Mouse (Mus musculus) heart, embryonic 10.5 days (tissue): ENCODE measurements around the gene Senp1. TPM values are rescaled to one million over a fixed set of nuclear protein-coding genes. Genes with fewer than 3 reads are reported as not detected.

Experiments used
- DNase-seq: peaks from one replicate; pipeline ENCODE4 v3.0.0-alpha.2; 2017; ENCODE audit warnings: low spot score
- H3K27ac ChIP-seq: fragments of 300-500 bp; sonication (generic); 2 replicates; pipeline ENCODE4 v1.5.1; 2016; ENCODE audit warnings: mild to moderate bottlenecking
- H3K27me3 ChIP-seq: fragments of 300-500 bp; sonication (generic); 2 replicates; pipeline ENCODE4 v1.6.1; 2016; ENCODE audit warnings: mild to moderate bottlenecking; ENCODE audit not compliant: poor library complexity, insufficient read depth, severe bottlenecking
- H3K36me3 ChIP-seq: fragments of 300-500 bp; sonication (generic); 2 replicates; pipeline ENCODE4 v1.6.1; 2016; ENCODE audit warnings: mild to moderate bottlenecking, moderate library complexity
- H3K4me1 ChIP-seq: fragments of 300-500 bp; sonication (generic); 2 replicates; pipeline ENCODE4 v1.6.1; 2016; ENCODE audit warnings: mild to moderate bottlenecking
- H3K4me3 ChIP-seq: fragments of 300-500 bp; sonication (generic); 2 replicates; pipeline ENCODE4 v1.5.1; 2016; ENCODE audit warnings: mild to moderate bottlenecking, moderate library complexity
- H3K9me3 ChIP-seq: fragments of 300-500 bp; sonication (generic); 2 replicates; pipeline ENCODE4 v1.6.1; 2016; ENCODE audit warnings: mild to moderate bottlenecking, moderate library complexity
- WGBS: fragments of 180-500 bp; shearing (Covaris S2); methylation state at CpG from one replicate; pipeline ENCODE4 v1.1.7; 2016; 5-methylcytosine and 5-hydroxymethylcytosine counted together
- polyA plus RNA-seq: library from polyadenylated mRNA; unstranded; fragments of >200 nt; fragmentation: Nextera tagmentation; extraction: Ambion mirVana; gene quantifications from 2 replicates; pipeline ENCODE4 v1.2.1, GENCODE M21; 2016

The Senp1 gene
- polyA plus RNA-seq, 1 experiment from 2014 or later = 30.5 TPM

- 26% methylated on average over 12 of the region's 12 CpGs for WGBS
- Histone ChIP-seq H3K27ac (peak overlapping the region; percentile 89), H3K9me3 (no peaks in the 10 kb centered on the region), H3K27me3 (0 out of 2 replicates have a peak, but pooled peaks cover 3% of the 10 kb centered on the region), H3K36me3 (no peaks in the 10 kb centered on the region), H3K4me1 (peaks cover 56% of the 10 kb centered on the region), H3K4me3 (peak overlapping the region; percentile 12; the same call in 1 of the 2 replicates)
- DNase-seq = no peak
These were observed 66.3 kb downstream of the Senp1 start for GRCm38 (mm10) chr15:98026967-98027904.

GRCm38 (mm10) chr15:98025611-98026010, 67.9 kb downstream of the Senp1 start:
- H3K27me3 ChIP-seq = 0 out of 2 replicates have a peak, but pooled peaks cover 3% of the 10 kb centered on the region
- no peak for DNase-seq
- H3K27ac ChIP-seq = peak overlapping the region; percentile 89
- 29% methylated on average over 4 of the region's 4 CpGs for WGBS
- H3K4me3 ChIP-seq = 0 out of 2 replicates have a peak overlapping the region, but pooled peaks have one; percentile 13
- peaks cover 53% of the 10 kb centered on the region for H3K4me1 ChIP-seq
- no peaks in the 10 kb centered on the region for H3K9me3 ChIP-seq
- H3K36me3 ChIP-seq = no peaks in the 10 kb centered on the region

- Histone ChIP-seq H3K4me3 (no peak overlapping the region), H3K27me3 (0 out of 2 replicates have a peak, but pooled peaks cover 3% of the 10 kb centered on the region), H3K36me3 (no peaks in the 10 kb centered on the region), H3K4me1 (peaks cover 46% of the 10 kb centered on the region), H3K27ac (no peak overlapping the region), H3K9me3 (no peaks in the 10 kb centered on the region)
- no peak for DNase-seq
- WGBS = 46% methylated on average over 3 of the region's 3 CpGs
These were observed 70.4 kb downstream of the Senp1 start for GRCm38 (mm10) chr15:98023137-98023536.

- no peak overlapping the region for H3K27ac ChIP-seq
- peaks cover 34% of the 10 kb centered on the region for H3K4me1 ChIP-seq
- no peaks in the 10 kb centered on the region for H3K9me3 ChIP-seq
- H3K4me3 ChIP-seq = no peak overlapping the region
- H3K36me3 ChIP-seq = no peaks in the 10 kb centered on the region
- DNase-seq = no peak
- H3K27me3 ChIP-seq = 0 out of 2 replicates have a peak, but pooled peaks cover 3% of the 10 kb centered on the region
- 50% methylated on average over 2 of the region's 2 CpGs for WGBS
These were observed 71.7 kb downstream of the Senp1 start for GRCm38 (mm10) chr15:98021886-98022285.

- H3K27ac ChIP-seq = no peak overlapping the region
- no peak overlapping the region for H3K4me3 ChIP-seq
- no peaks in the 10 kb centered on the region for H3K36me3 ChIP-seq
- WGBS = 61% methylated on average over 3 of the region's 3 CpGs
- no peaks in the 10 kb centered on the region for H3K9me3 ChIP-seq
- H3K4me1 ChIP-seq = peaks cover 8% of the 10 kb centered on the region; the same call in 1 of the 2 replicates
- no peaks in the 10 kb centered on the region for H3K27me3 ChIP-seq
- DNase-seq = no peak
These were observed 74.5 kb downstream of the Senp1 start for GRCm38 (mm10) chr15:98019047-98019446.

GRCm38 (mm10) chr15:98017925-98018324, 75.6 kb downstream of the Senp1 start:
- no peak for DNase-seq
- Histone ChIP-seq H3K4me1 (peaks cover 4% of the 10 kb centered on the region; the same call in 1 of the 2 replicates), H3K36me3 (no peaks in the 10 kb centered on the region), H3K4me3 (no peak overlapping the region), H3K9me3 (no peaks in the 10 kb centered on the region), H3K27me3 (no peaks in the 10 kb centered on the region), H3K27ac (no peak overlapping the region)
- WGBS = 80% methylated on average over 4 of the region's 4 CpGs

GRCm38 (mm10) chr15:98012810-98013209, 80.7 kb downstream of the Senp1 start:
- Histone ChIP-seq H3K36me3 (no peaks in the 10 kb centered on the region), H3K27ac (no peak overlapping the region), H3K9me3 (no peaks in the 10 kb centered on the region), H3K4me1 (peaks cover 16% of the 10 kb centered on the region), H3K4me3 (no peak overlapping the region), H3K27me3 (peaks cover 8% of the 10 kb centered on the region; the same call in 1 of the 2 replicates)
- 69% methylated on average over 6 of the region's 6 CpGs for WGBS
- DNase-seq = no peak

GRCm38 (mm10) chr15:98005181-98005580, 88.4 kb downstream of the Senp1 start:
- Histone ChIP-seq H3K4me1 (peaks cover 75% of the 10 kb centered on the region), H3K27ac (peak overlapping the region; percentile 90), H3K4me3 (peak overlapping the region; percentile 72), H3K36me3 (no peaks in the 10 kb centered on the region), H3K9me3 (no peaks in the 10 kb centered on the region), H3K27me3 (peaks cover 43% of the 10 kb centered on the region)
- WGBS = 11% methylated on average over 11 of the region's 11 CpGs
- no peak for DNase-seq

- H3K36me3 ChIP-seq = 0 out of 2 replicates have a peak, but pooled peaks cover under 1% of the 10 kb centered on the region
- peak overlapping the region; percentile 72 for H3K4me3 ChIP-seq
- WGBS = 2% methylated on average over 19 of the region's 19 CpGs
- DNase-seq = no peak
- H3K27ac ChIP-seq = peak overlapping the region; percentile 90
- H3K27me3 ChIP-seq = peaks cover 47% of the 10 kb centered on the region
- no peaks in the 10 kb centered on the region for H3K9me3 ChIP-seq
- peaks cover 79% of the 10 kb centered on the region for H3K4me1 ChIP-seq
These were observed 88.8 kb downstream of the Senp1 start for GRCm38 (mm10) chr15:98004740-98005159.

- no peaks in the 10 kb centered on the region for H3K9me3 ChIP-seq
- WGBS = under 1% methylated on average over 59 of the region's 59 CpGs
- H3K27me3 ChIP-seq = peaks cover 54% of the 10 kb centered on the region
- peaks cover 81% of the 10 kb centered on the region for H3K4me1 ChIP-seq
- 0 out of 2 replicates have a peak, but pooled peaks cover 7% of the 10 kb centered on the region for H3K36me3 ChIP-seq
- H3K4me3 ChIP-seq = peak within 1 kb of the TSS; percentile 72
- H3K27ac ChIP-seq = peak within 1 kb of the TSS; percentile 90
- DNase-seq = no peak
These were observed 89.5 kb downstream of the Senp1 start, which contains the start of gene Col2a1 for GRCm38 (mm10) chr15:98003822-98004739. Gene Col2a1 (minus strand): TSS chr15:98004695.

GRCm38 (mm10) chr15:98002991-98003821, 90.3 kb downstream of the Senp1 start:
- Histone ChIP-seq H3K9me3 (no peaks in the 10 kb centered on the region), H3K27ac (peak overlapping the region; percentile 90), H3K27me3 (peaks cover 62% of the 10 kb centered on the region), H3K4me1 (peaks cover 72% of the 10 kb centered on the region), H3K4me3 (peak overlapping the region; percentile 72), H3K36me3 (peaks cover 15% of the 10 kb centered on the region)
- under 1% methylated on average over 42 of the region's 42 CpGs for WGBS
- no peak for DNase-seq
